Mouse (Mus musculus): ENCODE results near the gene Kcnq1. TPM values are rescaled to one million over a fixed set of nuclear protein-coding genes. Genes with fewer than 3 reads are reported as not detected.

The Kcnq1 gene
- total and polyA plus RNA-seq, 3 experiments = 0.63 to 0.96 TPM; not detected in 1

Other genes with a start within 250 kb of the Kcnq1 start
- not detected in 2 replicates for gene Th, start 175.2 kb upstream of the Kcnq1 start, total RNA-seq (2012; rRNA removed)
- not detected for gene Th, start 175.2 kb upstream of the Kcnq1 start, polyA plus RNA-seq (2012; ENCODE audit: insufficient read depth in 1 of 2, insufficient read length in 2 of 2, low read depth in 1 of 2, low replicate concordance in 2 of 2, missing spikeins in 1 of 2)
- not detected in 2 replicates for gene Ascl2, start 137.1 kb upstream of the Kcnq1 start, total RNA-seq (2012; rRNA removed)
- not detected for gene Ascl2, start 137.1 kb upstream of the Kcnq1 start, polyA plus RNA-seq (2012; ENCODE audit: insufficient read depth in 1 of 2, insufficient read length in 2 of 2, low read depth in 1 of 2, low replicate concordance in 2 of 2, missing spikeins in 1 of 2)
- gene Tspan32, start 101.3 kb upstream of the Kcnq1 start, total RNA-seq (2012; rRNA removed) = 159 and 205 TPM in 2 replicates
- gene Tspan32, start 101.3 kb upstream of the Kcnq1 start, polyA plus RNA-seq (2012; ENCODE audit: insufficient read depth in 1 of 2, insufficient read length in 2 of 2, low read depth in 1 of 2, low replicate concordance in 2 of 2, missing spikeins in 1 of 2) = 100 to 1,000 TPM in 1 of 2 experiments, 10 to 100 TPM in 1; 53.5 to 212 TPM
- gene Cd81, start 53.6 kb upstream of the Kcnq1 start, total RNA-seq (2012; rRNA removed) = 86.8 and 105 TPM in 2 replicates
- gene Cd81, start 53.6 kb upstream of the Kcnq1 start, polyA plus RNA-seq (2012; ENCODE audit: insufficient read depth in 1 of 2, insufficient read length in 2 of 2, low read depth in 1 of 2, low replicate concordance in 2 of 2, missing spikeins in 1 of 2) = 100 to 1,000 TPM in 1 of 2 experiments, not detected in 1; 133 TPM
- gene Tssc4, start 37.1 kb upstream of the Kcnq1 start, total RNA-seq (2012; rRNA removed) = 63.9 and 76.9 TPM in 2 replicates
- gene Tssc4, start 37.1 kb upstream of the Kcnq1 start, polyA plus RNA-seq (2012; ENCODE audit: insufficient read depth in 1 of 2, insufficient read length in 2 of 2, low read depth in 1 of 2, low replicate concordance in 2 of 2, missing spikeins in 1 of 2) = 10 to 100 TPM in 1 of 2 experiments, not detected in 1; 75.6 TPM
- 1.5 and 1.7 TPM in 2 replicates for gene Trpm5, start 11.7 kb upstream of the Kcnq1 start, total RNA-seq (2012; rRNA removed)
- gene Trpm5, start 11.7 kb upstream of the Kcnq1 start, polyA plus RNA-seq (2012; ENCODE audit: insufficient read depth in 1 of 2, insufficient read length in 2 of 2, low read depth in 1 of 2, low replicate concordance in 2 of 2, missing spikeins in 1 of 2) = 1 to 10 TPM in 1 of 2 experiments, not detected in 1; 1.9 TPM

Measured in MEL (cell line).